Mouse (Mus musculus) embryonic facial prominence, embryonic 15.5 days (tissue): ENCODE results near the gene Pappa2. TPM values are rescaled to one million over a fixed set of nuclear protein-coding genes. Genes with fewer than 3 reads are reported as not detected.
A peak's percentile ranks its signal among the peaks of the same experiment; 100 is the strongest.

ENCODE experiments used
- ATAC-seq: fragments of 200-750 bp; cut with Nextera tagmentation; 2 replicates; pipeline ENCODE4 v1.8.0; 2017; ENCODE audit warnings: low read depth, moderate TSS enrichment; ENCODE audit not compliant: insufficient number of reproducible peaks, low FRiP score, low TSS enrichment
- H3K27ac ChIP-seq: fragments of 300-500 bp; sonication (generic); replicated peaks from 2 replicates; pipeline ENCODE4 v1.5.1; 2015; ENCODE audit warnings: mild to moderate bottlenecking, inconsistent platforms
- H3K27me3 ChIP-seq: fragments of 300-500 bp; sonication (generic); 2 replicates; pipeline ENCODE4 v1.6.1; 2015; ENCODE audit warnings: inconsistent platforms
- H3K36me3 ChIP-seq: fragments of 300-500 bp; sonication (generic); 2 replicates; pipeline ENCODE4 v1.6.1; 2015; ENCODE audit warnings: mild to moderate bottlenecking, inconsistent platforms
- H3K4me1 ChIP-seq: fragments of 300-500 bp; sonication (generic); 2 replicates; pipeline ENCODE4 v1.6.1; 2015; ENCODE audit warnings: inconsistent platforms
- H3K4me2 ChIP-seq: fragments of 300-500 bp; sonication (generic); replicated peaks from 2 replicates; pipeline ENCODE4 v1.6.1; 2015; ENCODE audit warnings: mild to moderate bottlenecking, inconsistent platforms
- H3K4me3 ChIP-seq: fragments of 300-500 bp; sonication (generic); replicated peaks from 2 replicates; pipeline ENCODE4 v1.5.1; 2015; ENCODE audit warnings: mild to moderate bottlenecking, inconsistent platforms
- H3K9ac ChIP-seq: fragments of 300-500 bp; sonication (generic); 2 replicates; pipeline ENCODE4 v1.6.1; 2015; ENCODE audit warnings: inconsistent platforms
- H3K9me3 ChIP-seq: fragments of 300-500 bp; sonication (generic); replicated peaks from 2 replicates; pipeline ENCODE4 v1.6.1; 2016; ENCODE audit warnings: inconsistent platforms
- WGBS: fragments of 180-500 bp; shearing (Covaris S2); methylation state at CpG from one replicate; pipeline ENCODE4 v1.1.7; 2015; 5-methylcytosine and 5-hydroxymethylcytosine counted together
- polyA plus RNA-seq: library from polyadenylated mRNA; unstranded; fragments of >200 nt; fragmentation: Nextera tagmentation; extraction: Ambion mirVana; gene quantifications from 2 replicates; pipeline ENCODE4 v1.2.1, GENCODE M21; 2015

Pappa2 gene
- polyA plus RNA-seq, 1 experiment from 2014 or later: 5.0 TPM

DNA sequence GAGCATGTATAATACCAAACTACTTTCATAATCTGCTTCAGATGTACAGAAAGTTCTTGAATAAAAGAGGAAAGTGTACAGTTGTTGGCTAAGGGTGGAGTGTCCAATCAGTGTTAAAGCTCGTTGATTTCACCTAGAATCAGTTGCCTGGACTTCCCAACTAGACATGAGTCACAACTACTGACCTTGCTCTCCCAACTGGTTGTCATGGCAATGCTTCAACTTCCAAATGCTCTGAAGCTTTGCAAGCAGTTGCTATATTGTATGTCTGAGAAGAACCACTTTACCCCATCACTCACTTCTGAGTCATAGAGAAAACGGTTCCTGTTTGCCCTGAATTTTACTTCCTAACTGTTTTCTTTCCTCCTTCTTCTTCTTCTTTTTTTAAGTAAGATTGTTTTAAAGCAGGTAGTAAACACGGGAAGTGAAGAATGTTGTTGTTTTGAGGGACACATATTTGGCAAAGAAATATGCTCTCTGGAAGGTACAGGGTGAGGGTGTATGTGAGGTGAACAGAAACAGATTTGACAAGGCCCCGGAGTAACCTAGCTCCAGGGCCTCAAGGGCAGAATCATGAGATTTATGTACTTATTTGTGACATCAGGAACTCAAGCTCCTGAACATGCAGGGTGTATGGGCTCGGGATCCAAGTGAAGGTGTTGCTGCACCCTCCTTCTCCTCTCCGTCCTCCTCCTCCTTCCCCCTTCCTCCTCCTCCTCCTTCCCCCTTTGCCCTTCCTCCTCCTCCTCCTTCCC, 32.1 kb downstream of the Pappa2 start:
- Histone ChIP-seq H3K27ac (no peak overlapping the region), H3K9me3 (no peaks in the 10 kb centered on the region), H3K4me1 (no peaks in the 10 kb centered on the region; the same call in 1 of the 2 replicates), H3K27me3 (no peaks in the 10 kb centered on the region), H3K36me3 (no peaks in the 10 kb centered on the region), H3K9ac (no peak overlapping the region), H3K4me3 (no peak overlapping the region), H3K4me2 (no peak overlapping the region)
- no peak for ATAC-seq
- 71% methylated on average over 6 of the region's 6 CpGs for WGBS

DNA sequence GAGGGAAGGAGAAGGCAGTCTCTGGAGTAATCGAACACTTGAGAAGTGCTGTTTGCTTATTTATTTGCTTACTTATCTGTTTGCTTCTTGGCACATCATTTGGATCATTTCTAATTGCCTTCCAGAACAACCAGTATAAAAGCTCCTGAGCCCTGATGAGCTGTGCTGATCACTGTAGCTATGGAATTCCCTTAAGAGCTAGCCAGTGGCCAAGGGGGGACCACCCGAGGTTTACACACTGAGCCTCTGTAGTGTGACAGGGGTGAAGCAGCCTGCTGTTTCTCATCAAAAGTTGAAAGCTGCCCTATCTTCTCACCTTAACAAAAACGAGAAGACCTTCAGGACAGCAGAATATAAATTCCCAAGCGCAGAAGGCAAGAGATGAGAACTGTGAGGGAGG, 35.4 kb downstream of the Pappa2 start:
- no peak overlapping the region for H3K27ac ChIP-seq
- no peak overlapping the region for H3K9ac ChIP-seq
- H3K4me3 ChIP-seq: no peak overlapping the region
- no peaks in the 10 kb centered on the region for H3K27me3 ChIP-seq
- no peaks in the 10 kb centered on the region for H3K9me3 ChIP-seq
- WGBS: 67% methylated on average over 4 of the region's 4 CpGs
- ATAC-seq: no peak
- H3K4me1 ChIP-seq: 0 out of 2 replicates have a peak, but pooled peaks cover 3% of the 10 kb centered on the region
- no peaks in the 10 kb centered on the region for H3K36me3 ChIP-seq
- H3K4me2 ChIP-seq: no peak overlapping the region

DNA sequence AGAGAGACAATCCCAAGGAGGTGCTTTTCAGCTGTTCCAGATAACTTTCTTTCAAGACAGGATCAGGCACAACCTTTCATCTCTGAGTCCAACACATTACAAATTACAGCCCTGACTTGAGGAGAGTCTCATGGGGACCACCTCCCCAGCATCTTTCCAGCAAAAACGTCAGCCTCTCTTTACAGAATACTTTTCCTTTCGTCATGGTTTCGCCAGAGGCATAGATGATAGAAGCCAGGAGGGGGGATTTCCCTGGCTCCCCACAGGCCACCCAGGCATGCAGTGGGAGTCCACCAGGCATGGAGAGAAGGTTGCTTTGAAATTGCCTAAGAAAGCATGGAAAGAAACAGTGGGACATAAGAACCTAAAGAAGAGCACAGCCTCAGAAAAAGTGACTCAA, 37.4 kb downstream of the Pappa2 start:
- no peaks in the 10 kb centered on the region for H3K9me3 ChIP-seq
- 9% methylated on average over 3 of the region's 3 CpGs for WGBS
- no peak overlapping the region for H3K4me2 ChIP-seq
- H3K36me3 ChIP-seq: no peaks in the 10 kb centered on the region
- H3K9ac ChIP-seq: no peak overlapping the region
- no peaks in the 10 kb centered on the region for H3K27me3 ChIP-seq
- ATAC-seq: peak; percentile 54; the same call in 1 of the 2 replicates
- H3K4me3 ChIP-seq: no peak overlapping the region
- no peak overlapping the region for H3K27ac ChIP-seq
- H3K4me1 ChIP-seq: 0 out of 2 replicates have a peak, but pooled peaks cover 3% of the 10 kb centered on the region

DNA sequence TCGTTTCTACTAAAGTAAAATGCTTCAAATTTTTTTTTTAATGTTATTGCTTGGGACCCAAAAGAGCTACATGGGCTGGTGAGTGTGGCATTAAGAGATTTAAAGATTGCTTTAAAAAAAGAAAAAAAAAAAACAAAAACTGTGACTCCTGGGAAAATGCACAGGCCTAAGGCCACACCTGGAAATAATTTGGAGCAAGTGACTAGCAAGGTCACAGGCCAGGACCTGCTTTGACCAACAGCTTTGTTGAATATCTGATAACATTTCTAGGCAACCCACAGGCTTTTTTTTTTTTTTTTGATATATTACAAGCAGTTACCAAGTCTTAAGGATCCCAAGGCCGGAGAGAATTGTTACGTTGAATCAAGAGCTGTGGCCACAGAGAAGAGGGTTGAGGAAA, 39.3 kb downstream of the Pappa2 start:
- no peak overlapping the region for H3K9ac ChIP-seq
- no peak overlapping the region for H3K27ac ChIP-seq
- 0 out of 2 replicates have a peak, but pooled peaks cover 3% of the 10 kb centered on the region for H3K4me1 ChIP-seq
- 71% methylated on average over 3 of the region's 3 CpGs for WGBS
- H3K4me3 ChIP-seq: no peak overlapping the region
- H3K4me2 ChIP-seq: no peak overlapping the region
- no peak for ATAC-seq
- H3K36me3 ChIP-seq: no peaks in the 10 kb centered on the region
- H3K9me3 ChIP-seq: no peaks in the 10 kb centered on the region
- no peaks in the 10 kb centered on the region for H3K27me3 ChIP-seq

DNA sequence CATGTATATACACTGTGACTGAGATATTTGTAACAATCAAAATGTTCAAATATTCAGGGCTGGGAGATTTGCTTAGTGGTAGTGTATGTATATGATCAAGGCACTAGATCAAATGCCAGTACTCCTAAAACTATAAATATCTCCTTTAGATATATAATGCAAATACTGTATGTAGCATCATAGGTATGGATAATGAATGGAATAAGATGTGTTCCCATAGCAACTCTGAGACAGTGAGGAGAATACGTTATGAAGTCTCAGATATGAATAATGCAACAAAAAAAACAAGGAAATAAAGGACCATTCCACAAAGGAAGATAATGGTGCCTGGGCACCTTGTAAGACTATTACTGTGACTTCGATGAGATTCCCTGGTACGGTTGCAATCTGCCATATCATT, 45.8 kb downstream of the Pappa2 start:
- Histone ChIP-seq H3K4me2 (no peak overlapping the region), H3K9ac (no peak overlapping the region), H3K27ac (no peak overlapping the region), H3K36me3 (no peaks in the 10 kb centered on the region), H3K4me1 (no peaks in the 10 kb centered on the region), H3K4me3 (no peak overlapping the region), H3K9me3 (no peaks in the 10 kb centered on the region), H3K27me3 (no peaks in the 10 kb centered on the region)
- WGBS: 88% methylated on average over 3 of the region's 3 CpGs
- no peak for ATAC-seq

DNA sequence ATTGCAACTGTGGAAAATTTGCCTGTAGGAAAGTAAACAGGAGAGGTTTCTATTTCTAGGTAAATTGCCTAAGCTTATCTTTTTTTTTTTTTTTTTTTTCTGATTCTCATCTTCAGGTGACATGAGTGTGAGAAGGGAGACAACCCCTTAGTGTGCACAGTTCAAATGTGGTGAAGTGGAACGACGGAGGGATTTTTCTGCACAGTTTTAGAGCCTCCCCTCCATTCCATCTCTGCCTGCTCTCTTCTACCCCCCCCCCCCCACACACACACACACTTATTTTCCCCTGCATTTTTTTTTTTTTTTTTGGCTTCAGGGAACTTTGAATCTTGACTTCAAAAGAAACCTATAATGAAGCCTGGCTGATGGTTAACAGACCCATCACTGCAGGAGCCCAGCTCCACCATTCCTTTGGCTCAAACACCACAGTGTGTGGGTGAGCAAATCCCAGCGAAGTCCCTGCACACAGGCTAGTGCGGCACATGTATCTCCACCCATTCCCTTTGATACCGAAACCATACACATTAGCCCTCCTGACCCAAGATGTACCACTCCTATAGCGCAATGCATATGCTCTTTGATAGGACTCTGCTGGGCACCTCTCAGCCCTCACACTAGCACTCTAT, 49.0 kb downstream of the Pappa2 start:
- Histone ChIP-seq H3K27ac (no peak overlapping the region), H3K4me3 (no peak overlapping the region), H3K4me2 (no peak overlapping the region), H3K36me3 (no peaks in the 10 kb centered on the region), H3K4me1 (no peaks in the 10 kb centered on the region), H3K9me3 (no peaks in the 10 kb centered on the region), H3K27me3 (no peaks in the 10 kb centered on the region), H3K9ac (no peak overlapping the region)
- ATAC-seq: peak; percentile 71
- WGBS: 46% methylated on average over 6 of the region's 6 CpGs

DNA sequence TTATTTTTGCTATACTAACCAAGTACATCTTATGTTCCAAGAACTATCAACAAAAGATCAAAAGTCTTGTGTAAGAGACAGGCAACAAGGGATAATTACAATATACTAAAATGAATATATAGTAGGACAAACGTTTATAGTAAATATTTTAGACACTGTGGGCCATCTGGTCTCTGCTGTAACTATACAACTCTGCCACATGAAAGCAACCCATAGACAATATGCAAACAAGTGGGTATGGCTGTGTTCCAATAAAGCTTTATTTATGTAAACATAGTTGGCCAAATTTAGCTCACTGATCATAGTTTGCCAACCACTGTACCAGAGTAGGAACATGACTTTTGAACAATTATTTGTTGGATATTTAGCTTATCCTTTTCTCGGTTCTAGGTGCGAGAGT, 50.9 kb downstream of the Pappa2 start:
- Histone ChIP-seq H3K4me1 (no peaks in the 10 kb centered on the region), H3K9ac (no peak overlapping the region), H3K27me3 (no peaks in the 10 kb centered on the region), H3K27ac (no peak overlapping the region), H3K4me3 (no peak overlapping the region), H3K4me2 (no peak overlapping the region), H3K9me3 (no peaks in the 10 kb centered on the region), H3K36me3 (no peaks in the 10 kb centered on the region)
- 64% methylated on average over 3 of the region's 3 CpGs for WGBS
- 0 out of 2 replicates have a peak, but pooled peaks have one; percentile 58 for ATAC-seq

DNA sequence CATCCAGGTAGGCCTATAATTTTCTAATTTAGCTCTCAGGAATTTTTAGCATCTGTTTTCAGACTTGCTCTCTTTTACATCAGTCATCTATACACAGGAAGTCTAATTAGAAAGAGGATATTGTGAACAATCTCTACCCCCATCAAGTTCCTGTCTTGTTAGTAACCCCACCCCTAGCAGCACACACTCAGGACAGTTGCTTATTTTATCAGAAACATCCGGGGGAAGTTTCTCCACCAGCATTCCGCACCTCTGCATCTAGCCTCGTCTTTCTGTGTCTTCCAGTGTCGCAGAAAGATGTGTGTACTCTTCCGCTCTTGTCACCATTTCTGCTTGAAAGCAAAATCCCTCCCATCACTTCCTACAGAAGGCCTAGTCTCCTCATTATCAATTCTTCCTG, 59.8 kb downstream of the Pappa2 start:
- no peak overlapping the region for H3K9ac ChIP-seq
- 47% methylated on average over 5 of the region's 5 CpGs for WGBS
- no peaks in the 10 kb centered on the region for H3K27me3 ChIP-seq
- H3K27ac ChIP-seq: no peak overlapping the region
- H3K9me3 ChIP-seq: no peaks in the 10 kb centered on the region
- no peaks in the 10 kb centered on the region for H3K4me1 ChIP-seq
- no peaks in the 10 kb centered on the region for H3K36me3 ChIP-seq
- H3K4me2 ChIP-seq: no peak overlapping the region
- ATAC-seq: no peak
- H3K4me3 ChIP-seq: no peak overlapping the region

DNA sequence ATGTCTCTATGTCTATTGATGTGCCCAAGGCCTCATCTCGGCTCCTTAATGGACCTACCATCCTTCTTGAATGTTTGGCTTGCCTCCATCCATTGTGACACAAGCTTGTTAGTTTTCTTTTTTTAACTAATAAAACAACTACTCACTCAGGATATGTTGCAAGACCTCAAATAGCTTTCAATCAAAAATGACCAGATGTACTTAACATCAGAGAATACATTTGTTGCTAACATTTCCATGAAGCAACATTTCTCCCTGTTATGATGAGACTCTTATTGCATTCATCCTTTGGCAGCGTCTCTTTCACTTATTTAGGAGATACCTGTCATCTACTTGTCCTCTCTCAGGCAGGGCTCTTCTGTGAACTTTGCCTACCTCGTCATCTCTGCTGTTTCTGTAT, 61.4 kb downstream of the Pappa2 start:
- Histone ChIP-seq H3K4me2 (no peak overlapping the region), H3K9ac (no peak overlapping the region), H3K36me3 (no peaks in the 10 kb centered on the region), H3K27ac (no peak overlapping the region), H3K9me3 (no peaks in the 10 kb centered on the region), H3K4me3 (no peak overlapping the region), H3K27me3 (no peaks in the 10 kb centered on the region), H3K4me1 (no peaks in the 10 kb centered on the region)
- WGBS: 75% methylated on average over 3 of the region's 3 CpGs
- ATAC-seq: no peak

DNA sequence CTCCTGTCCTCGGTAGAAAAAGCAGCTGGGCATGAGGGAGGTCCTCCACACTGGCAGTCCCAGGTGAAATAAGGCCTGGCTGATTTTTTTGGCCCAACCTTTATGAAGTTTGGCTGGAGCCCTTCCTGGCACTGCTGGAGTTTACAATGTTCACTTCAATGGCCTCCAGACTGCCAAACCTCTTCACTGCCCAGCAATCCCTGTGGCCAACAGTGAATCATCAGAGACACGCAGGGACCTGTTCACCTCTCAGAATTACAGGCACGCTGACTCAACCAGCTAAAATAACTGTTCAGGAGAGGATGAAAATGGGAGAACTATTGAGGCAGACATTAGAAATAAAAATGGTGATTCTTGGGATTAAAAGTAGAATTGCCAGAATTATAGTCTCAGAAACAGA, 63.2 kb downstream of the Pappa2 start:
- 77% methylated on average over 3 of the region's 3 CpGs for WGBS
- ATAC-seq: no peak

DNA sequence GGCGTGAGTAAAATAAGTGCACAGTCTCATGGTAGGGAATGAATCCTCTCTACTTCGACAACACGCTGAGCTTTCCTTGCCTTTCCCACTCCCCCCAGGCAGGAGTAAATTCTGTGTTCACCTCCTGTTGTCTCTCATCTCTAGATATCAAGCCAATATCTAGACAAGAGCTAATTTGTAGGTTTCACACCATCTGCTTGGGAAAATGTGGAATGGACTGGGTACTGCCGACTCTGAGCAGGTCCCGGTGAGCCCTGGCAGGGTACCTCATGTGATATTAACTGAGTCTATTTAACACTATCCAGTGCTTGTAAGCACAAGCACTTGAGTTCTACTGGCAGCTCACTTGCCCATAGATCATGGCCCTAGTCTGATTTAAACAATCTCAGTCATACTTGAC, 64.7 kb downstream of the Pappa2 start:
- H3K27me3 ChIP-seq: no peaks in the 10 kb centered on the region

More for the DNA sequence above, 63.2 kb downstream of the Pappa2 start:
- Histone ChIP-seq H3K27ac (no peak overlapping the region), H3K4me1 (no peaks in the 10 kb centered on the region), H3K4me3 (no peak overlapping the region), H3K4me2 (no peak overlapping the region), H3K27me3 (no peaks in the 10 kb centered on the region), H3K36me3 (no peaks in the 10 kb centered on the region), H3K9me3 (no peaks in the 10 kb centered on the region), H3K9ac (no peak overlapping the region)

DNA sequence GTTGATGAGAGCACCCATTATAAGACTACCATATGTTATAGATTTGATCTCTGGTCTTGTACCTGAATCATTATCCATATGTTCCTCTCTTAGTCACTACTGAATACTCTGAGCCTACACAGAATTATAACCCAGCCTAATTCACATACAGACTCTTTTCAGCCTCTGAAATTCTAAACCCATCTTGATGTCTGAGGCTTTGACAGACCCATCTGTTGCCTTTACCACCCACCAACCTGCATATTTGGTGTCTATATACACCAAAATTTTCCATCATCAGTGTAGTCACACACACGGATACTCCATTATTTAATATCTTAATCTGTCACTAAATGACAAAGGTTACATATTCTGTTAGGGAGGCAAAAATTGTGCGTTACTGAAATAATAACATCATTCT, 69.6 kb downstream of the Pappa2 start:
- WGBS: 83% methylated on average over 2 of the region's 2 CpGs
- H3K36me3 ChIP-seq: no peaks in the 10 kb centered on the region
- H3K27ac ChIP-seq: no peak overlapping the region
- no peak overlapping the region for H3K4me2 ChIP-seq
- no peak for ATAC-seq
- no peak overlapping the region for H3K4me3 ChIP-seq
- no peaks in the 10 kb centered on the region for H3K4me1 ChIP-seq
- no peaks in the 10 kb centered on the region for H3K9me3 ChIP-seq
- H3K27me3 ChIP-seq: no peaks in the 10 kb centered on the region
- no peak overlapping the region for H3K9ac ChIP-seq

More for the DNA sequence above, 64.7 kb downstream of the Pappa2 start:
- H3K36me3 ChIP-seq: no peaks in the 10 kb centered on the region
- H3K9ac ChIP-seq: no peak overlapping the region
- no peaks in the 10 kb centered on the region for H3K4me1 ChIP-seq
- 88% methylated on average over 5 of the region's 5 CpGs for WGBS
- no peak overlapping the region for H3K27ac ChIP-seq
- no peak overlapping the region for H3K4me2 ChIP-seq
- no peak overlapping the region for H3K4me3 ChIP-seq
- no peak for ATAC-seq
- no peaks in the 10 kb centered on the region for H3K9me3 ChIP-seq
